Mouse (Mus musculus): ENCODE measurements around the gene Ehf.
A peak's percentile ranks its signal among the peaks of the same experiment; 100 is the strongest.

Ehf gene

DNA sequence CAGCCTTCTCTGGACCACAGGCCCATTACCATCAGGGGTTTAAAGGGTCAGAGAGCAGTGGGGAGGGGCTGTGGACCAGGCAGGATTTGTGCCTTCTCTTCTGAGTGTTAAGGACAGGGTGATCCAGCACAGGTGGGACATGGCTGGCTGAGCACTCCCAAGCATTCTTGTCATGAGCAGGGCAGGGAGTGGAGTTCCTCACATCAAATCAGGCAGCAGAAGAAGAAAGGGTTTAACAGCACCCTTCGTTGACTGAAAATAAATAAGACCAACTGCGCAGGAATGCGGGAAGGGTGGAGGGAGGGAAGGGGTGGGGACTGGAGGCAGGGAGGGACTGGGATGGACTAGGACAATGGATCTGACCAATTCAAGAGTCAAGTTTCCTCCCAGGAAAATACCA, 8.6 kb downstream of the Ehf start:
- no peak for DNase-seq (ENCODE audit: low spot score in 2 of 2)

DNA sequence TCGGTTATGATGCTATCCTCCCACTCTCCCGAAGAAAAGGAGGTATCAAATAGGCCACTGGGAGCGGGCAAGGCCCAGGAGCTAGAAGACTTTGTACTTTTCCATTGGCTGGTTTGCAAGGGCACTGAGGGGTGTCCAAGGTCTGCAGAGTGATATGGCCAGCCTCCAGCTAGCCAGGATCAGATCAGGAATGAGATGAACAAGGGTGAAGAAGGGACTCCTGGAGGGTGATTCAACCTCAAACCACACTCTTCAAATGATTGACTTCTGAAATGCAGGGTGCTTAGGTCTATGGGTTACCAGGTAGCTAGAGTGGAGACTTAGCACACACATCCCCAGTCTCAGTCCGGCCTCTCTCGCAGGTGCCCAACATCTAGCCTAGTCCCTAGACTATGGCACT, 9.3 kb downstream of the Ehf start:
- DNase-seq (ENCODE audit: low spot score in 2 of 2) = no peak

- no peak for DNase-seq (ENCODE audit: low spot score in 2 of 2)
Measured at GRCm38 (mm10) chr2:103293214-103293613, 9.9 kb downstream of the Ehf start.

GRCm38 (mm10) chr2:103290705-103291269, 12.3 kb downstream of the Ehf start:
- no peak for DNase-seq (ENCODE audit: low spot score in 2 of 2)

DNA sequence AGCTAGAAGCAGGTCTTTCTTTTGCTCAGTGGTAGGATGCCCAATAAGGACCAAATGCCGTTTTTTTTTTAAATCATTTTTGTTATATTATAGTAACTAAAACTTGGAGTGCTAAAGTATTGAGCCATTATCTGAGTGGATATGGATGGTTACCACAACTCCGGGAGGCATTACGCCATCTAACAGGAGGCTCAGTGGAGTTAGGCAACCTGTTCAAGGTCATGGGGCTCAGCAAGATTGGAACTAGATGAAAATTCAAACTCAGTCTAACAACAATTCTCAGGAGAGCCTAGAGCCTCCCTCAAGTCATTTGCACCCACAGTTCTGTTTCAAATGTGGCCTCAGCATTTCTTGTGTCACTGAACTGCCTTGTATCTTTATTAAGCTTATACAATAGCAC, 12.9 kb downstream of the Ehf start:
- DNase-seq (ENCODE audit: low spot score in 2 of 2) = no peak

DNA sequence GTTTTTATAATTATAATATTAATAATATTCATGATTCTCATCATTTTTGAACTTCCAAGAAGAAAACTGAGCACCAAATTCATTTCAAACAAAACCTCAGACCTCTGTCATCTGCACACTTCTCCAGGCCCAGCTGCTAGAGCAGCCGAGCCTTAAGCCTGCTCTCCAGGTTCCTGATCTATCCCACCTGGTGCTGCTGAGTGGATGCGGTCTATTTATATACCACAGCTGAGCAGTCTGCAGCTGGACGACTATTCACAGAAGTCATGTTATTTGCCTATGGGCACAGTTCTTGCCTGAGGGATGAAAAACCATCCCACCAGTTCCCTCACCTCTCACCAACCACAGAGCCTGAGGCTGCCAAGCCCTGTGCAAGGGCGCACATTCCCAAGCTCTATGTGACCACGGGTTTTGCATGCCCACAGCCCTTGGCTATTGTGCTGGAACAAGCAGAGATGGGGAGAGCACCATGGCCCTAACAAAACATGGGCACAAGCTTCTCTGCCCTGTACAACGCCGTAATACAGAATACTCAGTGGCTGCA, 13.6 kb downstream of the Ehf start:
- DNase-seq (ENCODE audit: low spot score in 2 of 2) = no peak

GRCm38 (mm10) chr2:103287716-103288115, 15.4 kb downstream of the Ehf start:
- no peak for DNase-seq (ENCODE audit: low spot score in 2 of 2)

GRCm38 (mm10) chr2:103285561-103285960, 17.5 kb downstream of the Ehf start:
- DNase-seq (ENCODE audit: low spot score in 2 of 2) = no peak

GRCm38 (mm10) chr2:103283730-103284129, 19.3 kb downstream of the Ehf start:
- no peak for DNase-seq (ENCODE audit: low spot score in 2 of 2)

DNA sequence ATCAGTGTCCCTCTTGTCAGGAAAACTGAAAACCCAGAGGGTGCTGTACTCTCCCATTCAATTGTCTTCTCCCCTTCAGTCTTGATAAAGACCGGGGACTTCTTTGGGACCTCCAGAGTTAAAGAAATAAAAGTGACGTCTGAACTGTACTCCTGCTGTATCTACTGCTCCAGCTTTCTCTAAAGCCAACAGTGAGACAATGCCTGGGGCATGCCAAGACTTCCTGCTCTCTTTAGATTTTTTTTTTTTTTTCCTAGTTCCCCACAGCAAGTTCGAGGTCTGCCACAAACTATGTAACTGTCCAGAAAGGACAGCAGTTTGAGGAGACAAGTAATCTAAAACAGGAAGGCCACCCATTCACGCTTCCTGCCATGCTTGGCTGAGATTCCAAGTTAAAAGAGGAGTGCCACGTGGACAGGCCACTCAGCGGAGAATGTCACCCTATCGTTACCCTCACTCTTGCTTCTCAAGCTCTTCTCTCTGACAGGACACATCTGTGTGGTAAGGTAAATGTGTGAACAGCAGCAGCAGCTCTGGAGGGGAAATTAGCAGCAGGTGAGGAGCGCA, 20.8 kb downstream of the Ehf start:
- DNase-seq (ENCODE audit: low spot score in 2 of 2) = no peak

DNA sequence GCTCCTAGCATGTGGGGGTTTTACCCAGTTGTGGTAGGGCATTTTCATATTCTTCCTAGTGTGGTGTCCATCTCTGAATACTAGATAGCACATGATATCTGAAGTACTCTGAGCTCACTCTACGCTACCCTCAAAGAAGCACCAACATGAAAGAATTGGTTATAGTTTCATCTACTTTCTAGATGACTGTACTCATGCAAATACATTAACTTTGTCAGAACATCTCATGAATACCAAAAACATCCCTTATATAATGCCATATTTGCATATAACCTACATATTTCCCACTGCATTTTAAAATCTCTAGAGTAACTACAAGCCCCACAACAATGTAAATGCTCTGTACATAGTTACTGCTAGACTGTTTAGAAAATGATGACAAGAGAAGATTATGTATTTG, 23.2 kb downstream of the Ehf start:
- DNase-seq (ENCODE audit: low spot score in 2 of 2) = no peak

DNA sequence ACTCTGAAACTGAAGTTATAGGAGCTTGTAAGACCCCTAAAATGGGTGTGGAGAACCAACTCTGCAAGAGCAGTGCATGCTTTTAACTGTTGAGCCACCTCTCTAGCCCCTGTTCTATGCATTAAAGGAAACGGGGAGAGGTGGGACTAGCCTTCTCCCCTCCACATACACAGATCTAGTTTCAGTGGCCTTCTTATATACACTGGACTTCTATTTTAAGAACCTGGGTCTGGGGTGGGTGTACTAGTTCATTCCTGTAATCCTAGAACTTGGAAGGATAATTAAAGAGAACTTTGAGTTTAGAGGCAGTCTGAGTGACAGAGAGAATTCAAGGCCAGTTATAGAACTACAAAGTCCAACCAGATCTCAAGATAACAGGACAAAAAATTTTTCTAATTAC, 24.6 kb downstream of the Ehf start:
- no peak for DNase-seq (ENCODE audit: low spot score in 2 of 2)

DNA sequence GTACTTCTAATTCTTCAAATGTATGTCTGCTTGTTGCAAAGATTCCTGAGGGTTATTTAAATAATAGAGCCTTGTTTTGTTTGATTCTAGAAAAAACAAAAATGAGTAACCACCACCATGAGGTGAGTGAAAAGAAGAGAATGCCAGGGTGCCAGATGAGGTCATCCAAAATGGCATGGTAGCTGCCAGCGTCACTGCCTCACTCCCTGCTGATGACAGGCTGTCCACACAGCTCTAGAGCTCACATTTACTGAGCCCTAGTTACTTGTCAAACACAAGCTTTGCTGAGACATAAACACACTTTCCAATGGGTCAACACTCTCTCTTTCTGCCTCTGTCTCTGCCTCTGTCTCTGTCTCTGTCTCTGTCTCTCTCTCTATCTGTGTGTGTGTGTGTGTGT, 25.3 kb downstream of the Ehf start:
- DNase-seq (ENCODE audit: low spot score in 2 of 2) = no peak

DNA sequence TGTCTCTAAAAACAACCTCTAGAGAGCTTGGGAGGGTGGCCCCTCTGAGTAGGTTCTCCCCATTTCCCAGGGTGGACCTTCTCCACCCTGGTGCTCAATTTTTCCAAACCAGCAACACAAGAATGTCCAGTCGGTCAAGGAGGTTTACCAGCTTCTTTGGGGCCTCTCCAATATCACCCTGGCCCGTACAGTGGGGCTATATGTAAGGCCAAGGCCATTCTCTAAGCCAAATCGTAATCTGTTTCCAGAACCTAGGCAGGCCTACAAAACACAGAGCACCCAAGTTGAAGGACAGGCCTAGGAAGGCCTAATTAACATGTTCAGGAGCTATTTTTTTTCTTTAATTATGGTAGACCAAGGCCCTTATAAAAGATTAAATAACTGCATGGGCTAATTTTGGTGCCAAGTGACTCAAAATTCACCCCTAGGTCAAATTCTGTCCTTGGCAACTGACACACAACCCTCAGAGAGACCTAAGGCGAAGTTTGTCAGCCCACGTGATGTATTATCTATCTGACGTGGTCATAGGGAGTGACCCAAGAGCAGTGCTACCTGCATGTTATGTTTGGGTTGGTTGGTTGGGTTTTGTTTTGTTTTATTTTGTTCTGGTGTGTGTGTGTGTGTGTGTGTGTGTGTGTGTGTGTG, 27.6 kb downstream of the Ehf start:
- DNase-seq (ENCODE audit: low spot score in 2 of 2) = no peak

DNA sequence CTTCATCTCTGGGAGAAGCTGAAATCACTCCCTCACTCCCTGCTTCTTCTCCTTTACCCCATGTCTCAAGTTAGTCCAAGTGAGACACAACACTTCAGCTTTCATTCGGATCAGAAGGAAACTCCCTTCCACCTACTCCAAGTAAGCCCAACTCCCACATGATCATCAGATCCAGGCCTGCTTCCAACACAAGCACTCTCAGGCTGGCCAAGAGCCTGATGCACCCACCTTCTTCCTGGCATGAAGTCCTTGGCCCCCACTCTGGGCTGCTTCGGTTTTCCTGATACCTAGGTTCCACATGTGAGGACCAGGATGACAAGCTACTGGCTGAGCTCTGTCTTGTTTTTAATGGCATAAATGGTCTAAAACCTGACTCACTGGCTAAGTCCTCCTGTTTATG, 28.3 kb downstream of the Ehf start:
- DNase-seq (ENCODE audit: low spot score in 2 of 2) = peak in 1 of 2 experiments; percentile 39

DNA sequence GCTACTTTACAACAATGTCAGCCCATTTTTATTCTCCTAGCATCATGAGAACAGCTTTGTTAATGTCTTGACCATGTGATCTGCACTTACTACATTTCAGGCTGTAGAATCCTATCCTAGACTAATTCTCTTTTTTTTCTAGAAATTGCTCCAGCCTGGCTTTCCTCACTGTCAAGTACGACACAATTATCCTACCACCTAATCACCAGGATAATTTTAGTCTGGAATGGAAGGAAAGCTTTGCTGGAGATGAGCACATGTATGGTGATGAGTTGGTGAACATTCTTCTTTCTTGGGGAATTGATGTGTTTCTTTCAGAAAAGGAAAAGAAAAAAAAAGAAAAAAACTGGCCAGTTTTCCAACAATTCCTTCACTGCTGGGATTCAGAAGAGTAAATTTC, 28.8 kb downstream of the Ehf start:
- DNase-seq (ENCODE audit: low spot score in 2 of 2) = no peak

- DNase-seq (ENCODE audit: low spot score in 2 of 2) = no peak
Measured at GRCm38 (mm10) chr2:103271481-103271880, 31.6 kb downstream of the Ehf start.

DNA sequence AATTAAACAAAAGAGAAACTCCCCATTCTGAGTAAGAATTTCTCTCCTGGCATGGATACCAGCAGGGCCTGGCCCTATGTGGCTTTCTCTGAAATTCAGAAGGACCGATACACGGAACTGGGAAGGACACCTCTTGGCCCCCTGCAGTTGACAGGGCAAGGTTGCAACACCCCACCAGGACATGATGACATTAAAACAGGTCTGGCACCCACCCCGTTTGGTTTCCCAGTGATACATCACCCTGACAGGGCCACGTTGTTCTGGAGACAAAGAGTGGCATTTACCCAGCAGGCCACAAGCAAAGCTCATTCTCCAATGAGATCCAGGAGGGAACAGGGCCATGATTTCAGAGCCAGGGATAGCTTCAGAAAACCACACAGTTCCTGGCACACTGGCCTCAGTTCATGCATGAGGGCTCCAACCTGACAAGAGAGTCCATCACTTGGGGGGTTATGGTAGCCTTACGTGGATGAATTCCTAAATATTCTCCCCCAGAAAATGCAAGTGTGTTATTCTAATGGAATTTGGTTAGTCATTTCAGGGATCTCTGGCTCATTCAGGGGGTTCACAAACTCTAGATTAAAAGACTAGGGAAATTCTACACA, 32.4 kb downstream of the Ehf start:
- DNase-seq (ENCODE audit: low spot score in 2 of 2) = peak in 1 of 2 experiments; percentile 3

DNA sequence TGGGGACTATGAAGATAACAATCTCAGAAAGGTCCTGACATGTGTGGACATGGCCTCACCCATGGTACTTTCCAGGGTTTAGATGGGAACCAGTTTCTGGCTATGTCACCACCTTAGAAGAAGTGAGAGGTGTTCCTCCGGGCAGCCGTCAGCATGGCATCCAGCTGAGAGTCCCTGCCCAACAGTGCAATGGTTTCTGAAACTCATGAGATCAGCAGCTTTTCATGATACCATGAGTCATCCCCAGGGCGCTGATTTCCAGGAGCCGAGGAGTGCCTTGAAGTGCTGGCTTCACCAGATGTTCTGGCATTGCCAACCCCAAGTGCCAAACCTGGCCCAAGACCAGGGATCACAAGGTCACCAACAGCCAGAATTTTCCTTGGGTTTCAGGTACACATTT, 64.0 kb downstream of the Ehf start:
- DNase-seq (ENCODE audit: low spot score in 2 of 2) = no peak

GRCm38 (mm10) chr2:103226781-103227180, 76.3 kb downstream of the Ehf start:
- no peak for DNase-seq (ENCODE audit: low spot score in 2 of 2)

DNA sequence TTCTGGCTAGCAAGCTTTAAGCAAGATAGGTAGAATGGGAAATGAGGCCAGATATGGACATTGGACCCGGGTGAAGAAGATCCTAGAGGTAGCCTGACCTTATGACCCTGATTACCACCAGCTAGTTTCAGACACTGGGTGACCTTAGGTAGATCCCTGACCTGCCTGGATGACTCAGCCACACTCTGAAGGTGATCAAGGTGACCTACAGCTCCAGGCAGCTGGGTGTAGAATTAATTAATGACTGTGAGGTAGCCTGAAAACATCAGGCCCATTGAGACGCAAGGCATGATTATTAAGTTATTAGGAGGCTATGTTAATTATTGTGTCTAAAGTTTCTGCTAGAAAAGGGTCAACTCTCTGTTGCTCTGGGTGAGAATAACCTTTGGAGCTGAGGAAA, 82.2 kb downstream of the Ehf start:
- DNase-seq (ENCODE audit: low spot score in 2 of 2) = no peak

GRCm38 (mm10) chr2:103218323-103218722, 84.8 kb downstream of the Ehf start:
- DNase-seq (ENCODE audit: low spot score in 2 of 2) = no peak

- no peak for DNase-seq (ENCODE audit: low spot score in 2 of 2)
Measured at GRCm38 (mm10) chr2:103215801-103216200, 87.3 kb downstream of the Ehf start.
